Mouse (Mus musculus) myocyte (in vitro differentiated cells): Measurements from ENCODE around the gene 2510039O18Rik.

Experiments used
- CEBPB ChIP-seq: IDR thresholded peaks from 2 replicates; pipeline ENCODE4 v1.6.1; 2011; ENCODE audit warnings: mild to moderate bottlenecking, moderate library complexity; ENCODE audit not compliant: poor library complexity, insufficient read depth, severe bottlenecking
- POLR2A ChIP-seq: IDR thresholded peaks from one replicate; pipeline ENCODE4 v1.6.1; 2011; ENCODE audit warnings: low read depth, mild to moderate bottlenecking, control low read depth, moderate library complexity; ENCODE audit not compliant: insufficient read length
- POLR2AphosphoS2 ChIP-seq: IDR thresholded peaks from one replicate; pipeline ENCODE4 v1.6.1; 2011; ENCODE audit warnings: low read depth, control low read depth; ENCODE audit not compliant: insufficient read length

DNA sequence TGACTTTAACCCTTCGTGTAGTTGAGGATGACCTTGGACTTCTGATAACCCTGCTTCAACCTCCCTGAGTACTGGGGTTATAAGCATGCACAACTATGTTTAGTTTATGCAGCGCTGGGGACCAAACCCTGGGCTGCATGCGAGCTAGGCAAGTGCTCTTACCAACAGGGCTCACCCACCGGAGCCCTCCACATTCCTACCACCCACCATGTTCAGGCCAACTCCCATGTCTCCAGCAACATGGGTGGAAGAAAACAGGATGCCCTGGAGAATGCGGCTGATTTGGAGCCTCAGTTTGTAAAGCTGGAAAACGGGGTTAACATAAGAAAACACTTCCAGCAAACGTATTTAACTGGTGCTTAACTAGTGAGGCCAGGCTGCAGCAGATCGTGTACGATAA is 4.8 kb upstream of the 2510039O18Rik start:
- TF ChIP-seq POLR2AphosphoS2 (no peak), POLR2A (no peak), CEBPB (no peak)
